Mouse (Mus musculus): ENCODE results near the gene B4galt2. TPM values are rescaled to one million over a fixed set of nuclear protein-coding genes. Genes with fewer than 3 reads are reported as not detected.

The B4galt2 gene
- total and polyA plus RNA-seq, 3 experiments = 0.08 to 0.19 TPM; not detected in 1

- TF ChIP-seq BHLHE40 (IDR thresholded peaks at IDR 0.05; ENCODE audit: borderline replicate concordance, low read depth, low read length) = peak; percentile 98
- TF ChIP-seq USF1 (IDR thresholded peaks at IDR 0.05; ENCODE audit: low read depth, low read length) = peak; percentile 99
- no peak for TF ChIP-seq E2F4 (IDR thresholded peaks at IDR 0.05; ENCODE audit: borderline replicate concordance, low read depth, low read length)
- no peak for TF ChIP-seq GABPA (IDR thresholded peaks at IDR 0.05; ENCODE audit: low read depth, low read length)
- no peak for TF ChIP-seq JUND (IDR thresholded peaks at IDR 0.05; ENCODE audit: low read depth, low read length)
- TF ChIP-seq ZKSCAN1 (IDR thresholded peaks at IDR 0.05; ENCODE audit: low read depth, low read length) = no peak
- no peak for TF ChIP-seq ZC3H11A (IDR thresholded peaks at IDR 0.05; ENCODE audit: low read depth, low read length)
- no peak for TF ChIP-seq UBTF (IDR thresholded peaks at IDR 0.05; ENCODE audit: borderline replicate concordance, insufficient read depth, low read depth, low read length)
- no peak for TF ChIP-seq EP300 (IDR thresholded peaks at IDR 0.05; ENCODE audit: low read depth in 1 of 2, low read length in 2 of 2)
- TF ChIP-seq POLR2AphosphoS5 (IDR thresholded peaks at IDR 0.05; ENCODE audit: borderline replicate concordance, low read depth, low read length) = no peak
- TF ChIP-seq MEF2A (IDR thresholded peaks at IDR 0.05; ENCODE audit: extremely low read depth, insufficient replicate concordance, low read depth, low read length, poor library complexity, severe bottlenecking) = no peak
- TF ChIP-seq MXI1 (IDR thresholded peaks at IDR 0.05; ENCODE audit: low read depth, low read length) = peak; percentile 90
Observed at GRCm38 (mm10) chr4:117887133-117887532, 3.8 kb upstream of the B4galt2 start, which contains the start of gene Atp6v0b (continued).

GRCm38 (mm10) chr4:117886644-117887043 lies 3.4 kb upstream of the B4galt2 start:
- H3K4me3 ChIP-seq (ENCODE audit: control insufficient read depth in 1 of 2, insufficient read depth in 1 of 2, low read depth in 2 of 2, low read length in 2 of 2) = peak overlapping the region; percentile 59 to 90
- DNase-seq (ENCODE audit: low read depth, low spot score) = peak; percentile 76
- H3K27me3 ChIP-seq (ENCODE audit: control insufficient read depth in 1 of 2, insufficient read depth in 2 of 2, low read length in 2 of 2) = no peaks in the 10 kb centered on the region
- H3K79me2 ChIP-seq (ENCODE audit: control insufficient read depth, insufficient read depth, low read length, poor library complexity) = peaks cover 24% of the 10 kb centered on the region
- no peaks in the 10 kb centered on the region for H3K9me3 ChIP-seq (replicated peaks; ENCODE audit: insufficient read depth, low read length)
- H3K9ac ChIP-seq (ENCODE audit: control insufficient read depth, low read depth, low read length, poor library complexity, severe bottlenecking) = peak overlapping the region; percentile 93
- H3K27ac ChIP-seq (ENCODE audit: control insufficient read depth, low read depth, low read length) = peak overlapping the region; percentile 62
- peaks cover 0 to 3% of the 10 kb centered on the region in 2 experiments; a peak in 3 of 4 replicates for H3K36me3 ChIP-seq (ENCODE audit: control insufficient read depth in 1 of 2, insufficient read depth in 2 of 2, low read length in 2 of 2)
- H3K4me1 ChIP-seq (ENCODE audit: control insufficient read depth in 1 of 2, insufficient read depth in 2 of 2, low read length in 2 of 2) = peaks cover 0 to 15% of the 10 kb centered on the region in 2 experiments; a peak in 3 of 4 replicates
- TF ChIP-seq ZNF384 (IDR thresholded peaks at IDR 0.05; ENCODE audit: low read depth, low read length) (peak; percentile 82), ETS1 (IDR thresholded peaks at IDR 0.05; ENCODE audit: low read depth, low read length) (0 out of 2 replicates have a peak, but pooled peaks have one; percentile 43), EP300 (IDR thresholded peaks at IDR 0.05; ENCODE audit: low read depth in 1 of 2, low read length in 2 of 2) (peak in 1 of 2 experiments; percentile 8; a peak in 1 of 4 replicates), SIN3A (IDR thresholded peaks at IDR 0.05; ENCODE audit: low read length) (no peak; the same call in none of the 2 replicates), ZMIZ1 (IDR thresholded peaks at IDR 0.05; ENCODE audit: low read depth, low read length) (0 out of 2 replicates have a peak, but pooled peaks have one; percentile 6)

GRCm38 (mm10) chr4:117885994-117886393 lies 2.7 kb upstream of the B4galt2 start:
- Histone ChIP-seq H3K27ac (ENCODE audit: control insufficient read depth, low read depth, low read length) (no peak overlapping the region; the same call in 1 of the 2 replicates), H3K36me3 (ENCODE audit: control insufficient read depth in 1 of 2, insufficient read depth in 2 of 2, low read length in 2 of 2) (peaks cover 0 to 3% of the 10 kb centered on the region in 2 experiments; a peak in 3 of 4 replicates), H3K4me3 (ENCODE audit: control insufficient read depth in 1 of 2, insufficient read depth in 1 of 2, low read depth in 2 of 2, low read length in 2 of 2) (peak overlapping the region; percentile 59 to 90; a peak in 3 of 4 replicates), H3K9me3 (replicated peaks; ENCODE audit: insufficient read depth, low read length) (no peaks in the 10 kb centered on the region), H3K9ac (ENCODE audit: control insufficient read depth, low read depth, low read length, poor library complexity, severe bottlenecking) (peak overlapping the region; percentile 93), H3K79me2 (ENCODE audit: control insufficient read depth, insufficient read depth, low read length, poor library complexity) (peaks cover 17% of the 10 kb centered on the region), H3K4me1 (ENCODE audit: control insufficient read depth in 1 of 2, insufficient read depth in 2 of 2, low read length in 2 of 2) (peaks cover 0 to 13% of the 10 kb centered on the region in 2 experiments; a peak in 3 of 4 replicates), H3K27me3 (ENCODE audit: control insufficient read depth in 1 of 2, insufficient read depth in 2 of 2, low read length in 2 of 2) (no peaks in the 10 kb centered on the region)
- no peak for DNase-seq (ENCODE audit: low read depth, low spot score)
- TF ChIP-seq UBTF (IDR thresholded peaks at IDR 0.05; ENCODE audit: borderline replicate concordance, insufficient read depth, low read depth, low read length) = no peak
- no peak for TF ChIP-seq MYC (IDR thresholded peaks at IDR 0.05; ENCODE audit: low read depth, low read length)
- TF ChIP-seq CTCF (IDR thresholded peaks at IDR 0.05 in 2 of 3, conservative IDR thresholded peaks at IDR 0.05 in 1 of 3; ENCODE audit: control insufficient read depth in 1 of 3, insufficient read depth in 1 of 3, low read depth in 2 of 3, low read length in 3 of 3, poor library complexity in 1 of 3, severe bottlenecking in 1 of 3) = no peak
- TF ChIP-seq POLR2A (IDR thresholded peaks at IDR 0.05; ENCODE audit: control insufficient read depth in 1 of 2, insufficient read depth in 1 of 2, low read depth in 1 of 2, low read length in 2 of 2, poor library complexity in 1 of 2) = no peak
- TF ChIP-seq ZNF384 (IDR thresholded peaks at IDR 0.05; ENCODE audit: low read depth, low read length) = no peak
- TF ChIP-seq GABPA (IDR thresholded peaks at IDR 0.05; ENCODE audit: low read depth, low read length) = no peak
- no peak for TF ChIP-seq RCOR1 (IDR thresholded peaks at IDR 0.05; ENCODE audit: low read depth, low read length)
- no peak for TF ChIP-seq MYB (IDR thresholded peaks at IDR 0.05; ENCODE audit: low read depth, low read length)
- no peak for TF ChIP-seq CHD1 (IDR thresholded peaks at IDR 0.05; ENCODE audit: low read depth, low read length)
- TF ChIP-seq CHD2 (IDR thresholded peaks at IDR 0.05; ENCODE audit: low read length) = no peak
- no peak for TF ChIP-seq NELFE (IDR thresholded peaks at IDR 0.05; ENCODE audit: low read depth, low read length)
- no peak for TF ChIP-seq ETS1 (IDR thresholded peaks at IDR 0.05; ENCODE audit: low read depth, low read length)
- TF ChIP-seq MXI1 (IDR thresholded peaks at IDR 0.05; ENCODE audit: low read depth, low read length) = no peak
- no peak for TF ChIP-seq MEF2A (IDR thresholded peaks at IDR 0.05; ENCODE audit: extremely low read depth, insufficient replicate concordance, low read depth, low read length, poor library complexity, severe bottlenecking)
- no peak for TF ChIP-seq BHLHE40 (IDR thresholded peaks at IDR 0.05; ENCODE audit: borderline replicate concordance, low read depth, low read length)
